Mouse (Mus musculus): ENCODE results near the gene Spon1.

The Spon1 gene

GRCm38 (mm10) chr7:113901511-113901910 is 135.7 kb downstream of the Spon1 start:
- no peak for TF ChIP-seq GATA4 (IDR thresholded peaks at IDR 0.05; ENCODE audit: insufficient replicate concordance, low read length)

GRCm38 (mm10) chr7:113901941-113902515 is 136.2 kb downstream of the Spon1 start:
- no peak for TF ChIP-seq GATA4 (IDR thresholded peaks at IDR 0.05; ENCODE audit: insufficient replicate concordance, low read length)

- TF ChIP-seq GATA4 (IDR thresholded peaks at IDR 0.05; ENCODE audit: insufficient replicate concordance, low read length): no peak
These were observed 137.5 kb downstream of the Spon1 start for GRCm38 (mm10) chr7:113903127-113903827.

- no peak for TF ChIP-seq GATA4 (IDR thresholded peaks at IDR 0.05; ENCODE audit: insufficient replicate concordance, low read length)
These were observed 138.1 kb downstream of the Spon1 start for GRCm38 (mm10) chr7:113903939-113904338.

GRCm38 (mm10) chr7:113904348-113904895 is 138.6 kb downstream of the Spon1 start:
- TF ChIP-seq GATA4 (IDR thresholded peaks at IDR 0.05; ENCODE audit: insufficient replicate concordance, low read length): no peak

GRCm38 (mm10) chr7:113909161-113909825 is 143.5 kb downstream of the Spon1 start:
- TF ChIP-seq GATA4 (IDR thresholded peaks at IDR 0.05; ENCODE audit: insufficient replicate concordance, low read length): no peak

- no peak for TF ChIP-seq GATA4 (IDR thresholded peaks at IDR 0.05; ENCODE audit: insufficient replicate concordance, low read length)
These were observed 145.1 kb downstream of the Spon1 start for GRCm38 (mm10) chr7:113910856-113911255.

GRCm38 (mm10) chr7:113915936-113916335 is 150.1 kb downstream of the Spon1 start:
- TF ChIP-seq GATA4 (IDR thresholded peaks at IDR 0.05; ENCODE audit: insufficient replicate concordance, low read length): no peak

GRCm38 (mm10) chr7:113918916-113919315 is 153.1 kb downstream of the Spon1 start:
- no peak for TF ChIP-seq GATA4 (IDR thresholded peaks at IDR 0.05; ENCODE audit: insufficient replicate concordance, low read length)

GRCm38 (mm10) chr7:113919505-113919904 is 153.7 kb downstream of the Spon1 start:
- no peak for TF ChIP-seq GATA4 (IDR thresholded peaks at IDR 0.05; ENCODE audit: insufficient replicate concordance, low read length)

GRCm38 (mm10) chr7:113920056-113920455 is 154.3 kb downstream of the Spon1 start:
- TF ChIP-seq GATA4 (IDR thresholded peaks at IDR 0.05; ENCODE audit: insufficient replicate concordance, low read length): no peak

- TF ChIP-seq GATA4 (IDR thresholded peaks at IDR 0.05; ENCODE audit: insufficient replicate concordance, low read length): no peak
These were observed 158.8 kb downstream of the Spon1 start for GRCm38 (mm10) chr7:113924561-113924960.

- no peak for TF ChIP-seq GATA4 (IDR thresholded peaks at IDR 0.05; ENCODE audit: insufficient replicate concordance, low read length)
These were observed 185.1 kb downstream of the Spon1 start for GRCm38 (mm10) chr7:113950888-113951287.

GRCm38 (mm10) chr7:113955431-113955830 is 189.6 kb downstream of the Spon1 start:
- no peak for TF ChIP-seq GATA4 (IDR thresholded peaks at IDR 0.05; ENCODE audit: insufficient replicate concordance, low read length)

- no peak for TF ChIP-seq GATA4 (IDR thresholded peaks at IDR 0.05; ENCODE audit: insufficient replicate concordance, low read length)
These were observed 195.2 kb downstream of the Spon1 start for GRCm38 (mm10) chr7:113960841-113961499.

Data from liver, adult (tissue).